In the genomic region with DNA sequence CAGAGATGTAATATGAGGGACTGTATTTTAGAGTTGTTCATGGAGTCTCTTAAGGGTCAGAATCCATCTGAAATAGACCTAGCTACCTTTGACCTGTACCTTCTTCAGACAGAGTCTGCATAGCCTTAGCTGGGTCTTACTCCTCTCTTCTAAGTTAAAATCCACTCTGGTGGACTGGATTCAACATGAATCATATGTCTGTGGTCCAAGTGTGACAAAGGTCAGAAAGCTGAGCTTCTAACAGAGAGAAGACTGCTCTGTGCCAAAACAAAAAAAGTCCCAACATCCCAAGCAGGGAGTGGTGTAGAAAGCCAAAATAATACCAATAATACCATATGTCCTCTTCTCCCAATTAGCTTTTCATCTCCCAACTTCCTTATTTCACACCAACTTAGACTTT, we compare ENCODE assay signal across 23 mouse cellular contexts.
DNase-seq lines count a peak whose midpoint lies in the region; TF ChIP-seq lines count a peak whose summit lies in the region.
"Had no signal": no experiment of that assay in that cellular context is flagged by ENCODE, and none has a peak within 500 bp of the region (broad histone marks: within the 10 kb centered on the region; RNA-seq: fewer than 3 reads in every experiment).

No protein-coding gene starts in this region.

- H3K27me3 ChIP-seq in heart, embryonic 10.5 days (ENCODE audit: insufficient read depth, poor library complexity, severe bottlenecking) = no peaks in the 10 kb centered on the region
- H3K27me3 ChIP-seq: embryonic facial prominence, embryonic 15.5 days; hindbrain, embryonic 15.5 days; liver, embryonic 12.5 days; neural tube, embryonic 13.5 days had no signal

- peak; percentile 47 for DNase-seq in adrenal gland, adult 2 months
- no peak for DNase-seq in adrenal gland, postnatal 25 days
- DNase-seq in heart, adult 8-10 months (ENCODE audit: low spot score) = peak; percentile 56
- no peak for DNase-seq in heart, embryonic 10.5 days (ENCODE audit: low spot score)
- DNase-seq in lung, postnatal 10 days = peak; percentile 25
- DNase-seq in lung, adult 2 months = no peak
- no peak for DNase-seq in left cerebral cortex, adult 11 months (ENCODE audit: low spot score)
- DNase-seq: cerebellum, adult 2 months; cerebellum, postnatal 36 days; forebrain, postnatal 0 days; kidney, postnatal 4 days; layer of hippocampus, adult 9-11 months; lung, embryonic 14.5 days; midbrain, embryonic 14.5 days; right cerebral cortex, adult 18-20 months; spleen, adult 18-20 months; thymus, postnatal 25 days had no signal

- TF ChIP-seq CTCF in lung, adult 2 months (IDR thresholded peaks at IDR 0.05; ENCODE audit: insufficient read depth, low read length) = no peak

- H3K36me3 ChIP-seq in heart, embryonic 10.5 days = no peaks in the 10 kb centered on the region
- H3K36me3 ChIP-seq: embryonic facial prominence, embryonic 15.5 days; G1E; hindbrain, embryonic 15.5 days; limb, embryonic 10.5 days; liver, embryonic 12.5 days; neural tube, embryonic 13.5 days had no signal

- no peaks in the 10 kb centered on the region for H3K4me1 ChIP-seq in heart, embryonic 10.5 days
- H3K4me1 ChIP-seq in lung, adult 2 months (ENCODE audit: control insufficient read depth, insufficient read depth, low read length) = no peaks in the 10 kb centered on the region
- H3K4me1 ChIP-seq: embryonic facial prominence, embryonic 15.5 days; hindbrain, embryonic 15.5 days; limb, embryonic 10.5 days; liver, embryonic 12.5 days; neural tube, embryonic 13.5 days had no signal

- H3K4me3 ChIP-seq in heart, embryonic 10.5 days = no peak overlapping the region
- no peak overlapping the region for H3K4me3 ChIP-seq in lung, adult 2 months (replicated peaks; ENCODE audit: extremely low read depth, low read depth, low read length)
- H3K4me3 ChIP-seq: embryonic facial prominence, embryonic 15.5 days; hindbrain, embryonic 15.5 days; limb, embryonic 10.5 days; liver, embryonic 12.5 days; neural tube, embryonic 13.5 days had no signal

- TF ChIP-seq POLR2A in lung, adult 2 months (IDR thresholded peaks at IDR 0.05; ENCODE audit: borderline replicate concordance, extremely low read depth, low read depth, low read length) = no peak

- H3K27ac ChIP-seq in heart, embryonic 10.5 days = no peak overlapping the region
- H3K27ac ChIP-seq: embryonic facial prominence, embryonic 15.5 days; hindbrain, embryonic 15.5 days; limb, embryonic 10.5 days; liver, embryonic 12.5 days; neural tube, embryonic 13.5 days had no signal

- H3K9me3 ChIP-seq in heart, embryonic 10.5 days = no peaks in the 10 kb centered on the region
- H3K9me3 ChIP-seq: embryonic facial prominence, embryonic 15.5 days; G1E; hindbrain, embryonic 15.5 days; limb, embryonic 10.5 days; liver, embryonic 12.5 days; neural tube, embryonic 13.5 days had no signal

Comparison
In these comparisons a context has a peak if more than half of its experiments do, and no peak if none do; other contexts are left out.
1. DNase-seq: peak in adrenal gland, adult 2 months (single experiment), heart, adult 8-10 months (single experiment) and lung, postnatal 10 days (single experiment); none in adrenal gland, postnatal 25 days (single experiment), heart, embryonic 10.5 days (single experiment), lung, adult 2 months (single experiment) and left cerebral cortex, adult 11 months (single experiment).